Mouse (Mus musculus) thymus, adult 2 months (tissue): ENCODE measurements around the gene Clasp2. TPM values are rescaled to one million over a fixed set of nuclear protein-coding genes. Genes with fewer than 3 reads are reported as not detected.

Source experiments
- DNase-seq: peaks from one replicate; pipeline ENCODE4 v3.0.0; 2021
- H3K27ac ChIP-seq: fragments of 200-500 bp; 2 replicates; pipeline ENCODE4 v1.5.1; 2012; ENCODE audit warnings: low read length, control low read depth; ENCODE audit not compliant: control insufficient read depth, insufficient read depth
- H3K27me3 ChIP-seq: fragments of 200-500 bp; 2 replicates; pipeline ENCODE4 v1.6.1; 2012; ENCODE audit warnings: mild to moderate bottlenecking, low read length, moderate library complexity, mixed read lengths; ENCODE audit not compliant: control insufficient read depth, insufficient read depth
- H3K36me3 ChIP-seq: fragments of 200-500 bp; 2 replicates; pipeline ENCODE4 v1.6.1; 2012; ENCODE audit warnings: mild to moderate bottlenecking, low read length, moderate library complexity; ENCODE audit not compliant: control insufficient read depth, insufficient read depth
- H3K4me1 ChIP-seq: fragments of 200-500 bp; replicated peaks from 2 replicates; pipeline ENCODE4 v1.6.1; 2012; ENCODE audit warnings: low read length; ENCODE audit not compliant: control insufficient read depth, insufficient read depth
- H3K4me3 ChIP-seq: fragments of 200-500 bp; 2 replicates; pipeline ENCODE4 v1.5.1; 2012; ENCODE audit warnings: mild to moderate bottlenecking, low read length, control low read depth, moderate library complexity; ENCODE audit not compliant: control insufficient read depth, insufficient read depth
- CTCF ChIP-seq: fragments of 200-500 bp; IDR thresholded peaks from 2 replicates; pipeline ENCODE4 v1.5.1; 2012; ENCODE audit warnings: mild to moderate bottlenecking, control low read depth, low read length, moderate library complexity, borderline replicate concordance; ENCODE audit not compliant: control insufficient read depth, poor library complexity, insufficient read depth; ENCODE audit errors: extremely low read depth
- POLR2A ChIP-seq: fragments of 200-500 bp; IDR thresholded peaks from 2 replicates; pipeline ENCODE4 v1.6.1; 2012; ENCODE audit warnings: mild to moderate bottlenecking, low read length, control low read depth, moderate library complexity; ENCODE audit not compliant: control insufficient read depth, poor library complexity, insufficient read depth; ENCODE audit errors: extremely low read depth
- WGBS: fragments of 180-500 bp; shearing (Covaris S2); methylation state at CpG from one replicate; pipeline ENCODE4 v1.1.7; 2018; 5-methylcytosine and 5-hydroxymethylcytosine counted together
- polyA plus RNA-seq: library from polyadenylated mRNA; depleted of rRNA; stranded (reverse); fragments of >200 nt; gene quantifications from 2 replicates; pipeline ENCODE4 v1.2.3, GENCODE M21; 2012; rRNA removed

The Clasp2 gene
- polyA plus RNA-seq, 1 experiment = 12.6 TPM

GRCm38 (mm10) chr9:113947216-113947615 is 205.9 kb downstream of the Clasp2 start:
- H3K4me3 ChIP-seq = no peak overlapping the region
- TF ChIP-seq POLR2A = no peak
- TF ChIP-seq CTCF = no peak
- WGBS = 94% methylated on average over 1 of the region's 1 CpGs
- H3K27ac ChIP-seq = no peak overlapping the region
- DNase-seq = no peak
- H3K27me3 ChIP-seq = no peaks in the 10 kb centered on the region
- H3K4me1 ChIP-seq = 0 out of 2 replicates have a peak, but pooled peaks cover 4% of the 10 kb centered on the region
- peaks cover 22% of the 10 kb centered on the region for H3K36me3 ChIP-seq

GRCm38 (mm10) chr9:113957777-113958176 is 216.5 kb downstream of the Clasp2 start:
- no peak overlapping the region for H3K4me3 ChIP-seq
- H3K27me3 ChIP-seq = no peaks in the 10 kb centered on the region
- whole genome bisulfite sequencing = 98% methylated on average over 4 of the region's 4 CpGs
- TF ChIP-seq CTCF (no peak), POLR2A (no peak)
- H3K36me3 ChIP-seq = peaks cover 46% of the 10 kb centered on the region
- no peak for DNase-seq
- no peaks in the 10 kb centered on the region for H3K4me1 ChIP-seq
- no peak overlapping the region for H3K27ac ChIP-seq

DNA sequence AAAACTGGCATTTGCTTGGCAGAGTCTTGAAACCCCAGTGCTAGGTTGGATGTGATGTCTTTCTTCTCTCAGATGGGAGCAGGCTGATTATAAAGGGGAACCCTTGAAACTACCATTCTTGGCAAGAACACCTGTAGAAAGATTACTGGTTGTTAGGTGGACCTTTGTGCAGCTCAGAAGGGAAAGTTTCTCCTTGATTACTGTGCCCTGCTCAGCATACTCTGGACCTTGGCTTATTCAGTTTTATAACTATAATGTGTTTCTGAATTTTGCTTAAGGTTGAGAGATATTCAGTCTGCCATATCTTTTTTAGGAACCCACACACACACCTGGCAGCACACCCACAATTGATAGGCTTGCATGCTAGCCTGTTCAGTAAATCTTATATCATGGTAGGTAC is 222.4 kb downstream of the Clasp2 start:
- no peak for DNase-seq
- H3K4me3 ChIP-seq = no peak overlapping the region
- TF ChIP-seq POLR2A (no peak), CTCF (no peak)
- H3K27me3 ChIP-seq = no peaks in the 10 kb centered on the region
- H3K4me1 ChIP-seq = no peaks in the 10 kb centered on the region
- no peak overlapping the region for H3K27ac ChIP-seq
- H3K36me3 ChIP-seq = peaks cover 76% of the 10 kb centered on the region

DNA sequence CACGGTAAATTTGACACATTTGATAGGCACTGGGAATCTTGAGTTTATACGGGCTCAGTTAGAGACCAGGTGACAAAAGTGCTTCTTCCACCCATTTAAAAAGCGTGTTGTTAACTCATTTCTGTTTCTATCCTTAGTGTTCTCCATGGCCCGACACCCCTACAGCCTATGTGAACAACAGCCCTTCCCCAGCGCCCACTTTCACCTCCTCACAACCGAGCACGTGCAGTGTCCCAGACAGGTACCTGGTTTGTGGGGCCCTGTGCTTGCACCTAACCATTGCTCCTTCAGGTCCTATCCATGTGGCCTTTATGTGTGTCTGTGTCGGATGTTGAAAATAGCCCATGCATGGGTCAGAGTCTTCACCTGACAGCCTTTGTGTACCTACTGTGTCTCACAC is 223.1 kb downstream of the Clasp2 start:
- DNase-seq = no peak
- Histone ChIP-seq H3K27ac (no peak overlapping the region), H3K27me3 (no peaks in the 10 kb centered on the region), H3K4me1 (no peaks in the 10 kb centered on the region), H3K36me3 (peaks cover 74% of the 10 kb centered on the region), H3K4me3 (no peak overlapping the region)
- WGBS = over 99% methylated on average over 8 of the region's 8 CpGs
- TF ChIP-seq POLR2A (no peak), CTCF (no peak)

GRCm38 (mm10) chr9:113966838-113967237 is 225.6 kb downstream of the Clasp2 start:
- no peak for DNase-seq
- H3K27me3 ChIP-seq = no peaks in the 10 kb centered on the region
- over 99% methylated on average over 4 of the region's 4 CpGs for WGBS
- TF ChIP-seq CTCF (no peak), POLR2A (no peak)
- no peaks in the 10 kb centered on the region for H3K4me1 ChIP-seq
- H3K36me3 ChIP-seq = peaks cover 75% of the 10 kb centered on the region
- H3K27ac ChIP-seq = no peak overlapping the region
- H3K4me3 ChIP-seq = no peak overlapping the region

DNA sequence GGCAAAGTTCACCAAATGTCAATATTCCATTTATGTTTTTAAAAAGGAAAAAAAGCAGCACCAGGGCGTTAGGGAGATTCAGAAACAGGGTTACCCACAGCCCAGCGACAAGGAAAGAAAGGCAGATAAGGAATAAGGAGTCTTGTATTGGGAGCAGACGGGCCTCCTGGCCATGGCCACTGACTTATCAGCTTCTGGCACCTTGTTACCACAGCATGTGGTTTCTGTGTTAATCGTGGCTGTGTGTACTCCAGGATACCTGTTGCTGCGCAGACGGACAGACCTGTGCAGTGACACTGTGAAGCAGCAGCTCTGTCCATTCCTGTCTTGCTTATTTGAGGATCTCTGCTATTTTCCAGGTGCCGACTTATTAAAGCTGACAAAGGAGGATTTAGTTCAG is 227.7 kb downstream of the Clasp2 start:
- Histone ChIP-seq H3K36me3 (peaks cover 68% of the 10 kb centered on the region), H3K4me1 (no peaks in the 10 kb centered on the region), H3K27ac (no peak overlapping the region), H3K27me3 (no peaks in the 10 kb centered on the region), H3K4me3 (no peak overlapping the region)
- WGBS = 92% methylated on average over 7 of the region's 7 CpGs
- no peak for DNase-seq
- no peak for TF ChIP-seq POLR2A
- no peak for TF ChIP-seq CTCF

Other genes starting within 250 kb of the Clasp2 start
- gene Pdcd6ip, start 33.2 kb upstream of the Clasp2 start, polyA plus RNA-seq = 164 and 190 TPM in 2 replicates
- gene Ubp1, start 189.5 kb downstream of the Clasp2 start, polyA plus RNA-seq = 101 TPM in 2 replicates